Mouse (Mus musculus): ENCODE results near the gene Tmem177. TPM values are rescaled to one million over a fixed set of nuclear protein-coding genes. Genes with fewer than 3 reads are reported as not detected.

The Tmem177 gene
- polyA plus RNA-seq, 1 experiment from 2014 or later = 6.0 TPM

DNA sequence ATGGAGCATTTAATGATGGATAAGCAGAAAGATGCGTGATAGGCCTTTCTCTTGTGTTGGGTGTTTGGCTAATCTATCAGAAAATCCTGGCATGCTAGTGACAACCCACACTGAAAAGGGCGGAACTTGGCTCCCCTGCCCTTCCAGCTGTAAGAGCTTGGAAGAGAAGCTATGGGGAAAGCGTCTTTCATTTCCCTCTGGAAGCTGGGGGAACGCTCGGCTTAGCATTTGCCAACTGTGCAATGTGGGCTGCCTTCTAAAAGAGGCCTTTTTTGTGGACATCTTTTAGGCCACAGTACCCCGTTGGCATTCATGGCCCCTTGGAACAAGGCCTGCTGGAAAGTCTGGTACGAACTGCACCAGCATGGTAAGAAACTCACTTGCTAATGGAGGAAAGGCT lies 34.1 kb downstream of the Tmem177 start:
- Histone ChIP-seq H3K9me3 (no peaks in the 10 kb centered on the region), H3K27ac (no peak overlapping the region), H3K4me1 (no peaks in the 10 kb centered on the region), H3K27me3 (replicated peaks) (no peaks in the 10 kb centered on the region), H3K4me2 (no peak overlapping the region), H3K36me3 (no peaks in the 10 kb centered on the region), H3K4me3 (replicated peaks) (no peak overlapping the region), H3K9ac (no peak overlapping the region)
- 69% methylated on average over 7 of the region's 7 CpGs for WGBS
- no peak for ATAC-seq (ENCODE audit: insufficient read depth, low FRiP score, low read depth)

GRCm38 (mm10) chr1:119877469-119877868 lies 35.5 kb downstream of the Tmem177 start:
- Histone ChIP-seq H3K4me3 (replicated peaks) (no peak overlapping the region), H3K27me3 (replicated peaks) (no peaks in the 10 kb centered on the region), H3K27ac (no peak overlapping the region), H3K4me2 (no peak overlapping the region), H3K4me1 (no peaks in the 10 kb centered on the region), H3K9ac (no peak overlapping the region), H3K36me3 (no peaks in the 10 kb centered on the region), H3K9me3 (no peaks in the 10 kb centered on the region)
- ATAC-seq (ENCODE audit: insufficient read depth, low FRiP score, low read depth) = no peak
- 81% methylated on average over 4 of the region's 4 CpGs for WGBS

GRCm38 (mm10) chr1:119868395-119869161 lies 44.4 kb downstream of the Tmem177 start:
- ATAC-seq (ENCODE audit: insufficient read depth, low FRiP score, low read depth) = no peak
- Histone ChIP-seq H3K4me1 (no peaks in the 10 kb centered on the region), H3K27ac (0 out of 2 replicates have a peak overlapping the region, but pooled peaks have one; percentile 5), H3K9me3 (no peaks in the 10 kb centered on the region), H3K9ac (no peak overlapping the region), H3K4me3 (replicated peaks) (no peak overlapping the region), H3K27me3 (replicated peaks) (no peaks in the 10 kb centered on the region), H3K4me2 (no peak overlapping the region), H3K36me3 (no peaks in the 10 kb centered on the region)
- WGBS = 52% methylated on average over 13 of the region's 13 CpGs

GRCm38 (mm10) chr1:119867300-119867699 lies 45.7 kb downstream of the Tmem177 start:
- Histone ChIP-seq H3K9ac (no peak overlapping the region), H3K4me1 (no peaks in the 10 kb centered on the region), H3K27me3 (replicated peaks) (no peaks in the 10 kb centered on the region), H3K4me2 (no peak overlapping the region), H3K4me3 (replicated peaks) (no peak overlapping the region), H3K27ac (no peak overlapping the region), H3K9me3 (no peaks in the 10 kb centered on the region), H3K36me3 (no peaks in the 10 kb centered on the region)
- WGBS = 61% methylated on average over 2 of the region's 2 CpGs
- ATAC-seq (ENCODE audit: insufficient read depth, low FRiP score, low read depth) = no peak

DNA sequence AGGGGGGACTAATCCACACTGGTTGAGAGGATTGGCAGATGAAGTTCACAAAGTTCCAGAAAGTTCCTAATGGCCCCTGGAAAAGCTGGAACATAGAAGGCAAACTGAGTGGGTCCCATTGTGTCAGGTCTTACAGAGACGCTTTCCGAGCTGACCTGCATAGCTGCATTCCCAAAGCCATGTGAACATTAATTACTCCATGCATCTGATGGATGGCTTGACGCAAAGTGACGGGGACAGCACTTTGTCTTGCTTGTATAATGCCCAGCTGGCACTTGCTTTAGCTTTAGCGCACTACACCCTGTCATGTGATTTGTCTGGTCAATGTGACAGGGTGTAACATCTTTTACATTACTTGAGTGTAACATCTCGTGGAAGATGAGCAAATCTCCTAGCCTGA lies 47.7 kb downstream of the Tmem177 start:
- 64% methylated on average over 6 of the region's 6 CpGs for WGBS
- Histone ChIP-seq H3K4me2 (no peak overlapping the region), H3K9me3 (no peaks in the 10 kb centered on the region), H3K4me1 (no peaks in the 10 kb centered on the region), H3K27me3 (replicated peaks) (no peaks in the 10 kb centered on the region), H3K9ac (no peak overlapping the region), H3K4me3 (replicated peaks) (no peak overlapping the region), H3K36me3 (no peaks in the 10 kb centered on the region), H3K27ac (no peak overlapping the region)
- no peak for ATAC-seq (ENCODE audit: insufficient read depth, low FRiP score, low read depth)

DNA sequence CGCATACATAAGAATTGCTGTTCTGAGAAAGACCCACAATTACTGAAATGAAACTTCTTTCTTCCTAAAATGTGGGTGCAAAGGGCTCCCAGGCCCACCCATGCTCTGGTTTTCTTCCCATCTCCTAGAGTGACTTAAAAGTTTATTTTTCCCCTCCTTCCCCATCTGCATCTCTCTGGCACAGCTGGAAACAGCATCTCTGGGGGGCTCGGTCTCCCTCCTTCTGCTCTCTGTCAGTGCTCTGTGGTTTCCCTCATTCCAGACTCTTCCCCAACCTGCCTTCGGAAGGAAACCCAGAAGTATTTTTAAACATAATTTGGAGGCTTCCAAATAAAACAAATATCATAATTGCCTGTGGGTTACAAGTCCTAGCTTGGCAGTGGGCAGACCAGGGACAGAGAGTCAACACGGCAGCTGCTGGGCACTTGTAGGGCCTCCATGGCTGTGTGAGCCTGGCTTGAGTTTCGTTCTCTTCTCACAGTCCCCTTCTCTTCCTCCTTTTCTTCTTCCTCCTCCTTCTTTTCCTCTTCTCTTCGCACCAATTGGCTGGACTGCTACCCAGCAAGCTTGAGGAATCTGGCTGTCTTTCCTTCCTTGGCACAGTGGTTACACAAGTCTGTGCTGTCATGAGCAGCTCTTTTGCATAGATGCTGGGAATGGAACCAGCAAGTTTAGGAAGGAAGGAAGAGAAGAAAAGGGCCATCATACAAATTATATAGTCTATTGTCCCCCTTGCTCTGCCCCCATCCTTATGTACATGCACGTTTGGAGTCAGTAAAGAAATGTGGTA lies 49.3 kb downstream of the Tmem177 start:
- no peaks in the 10 kb centered on the region for H3K36me3 ChIP-seq
- H3K9ac ChIP-seq = no peak overlapping the region
- H3K4me3 ChIP-seq (replicated peaks) = no peak overlapping the region
- no peaks in the 10 kb centered on the region for H3K27me3 ChIP-seq (replicated peaks)
- no peaks in the 10 kb centered on the region for H3K9me3 ChIP-seq
- H3K4me2 ChIP-seq = no peak overlapping the region
- ATAC-seq (ENCODE audit: insufficient read depth, low FRiP score, low read depth) = no peak
- 69% methylated on average over 7 of the region's 7 CpGs for WGBS
- no peak overlapping the region for H3K27ac ChIP-seq
- no peaks in the 10 kb centered on the region for H3K4me1 ChIP-seq

DNA sequence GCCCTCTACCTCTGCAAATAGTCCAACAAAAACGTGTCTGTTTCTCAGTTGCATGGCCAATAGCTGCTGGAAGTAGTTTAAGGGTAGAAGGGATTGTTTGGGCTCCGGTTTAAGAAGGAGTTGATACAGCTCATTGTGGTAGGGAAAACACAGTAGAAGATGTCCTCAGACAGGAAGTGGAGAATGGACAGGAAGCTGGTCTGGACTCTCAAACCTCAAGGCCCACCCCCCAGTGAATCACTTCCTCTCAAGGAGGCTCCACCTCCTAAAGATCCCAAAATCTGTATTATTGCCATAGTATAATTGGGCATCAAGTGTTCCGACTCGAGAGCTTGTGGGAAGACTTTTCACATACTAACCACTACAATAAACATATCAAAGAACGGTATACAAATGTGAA lies 53.4 kb downstream of the Tmem177 start:
- Histone ChIP-seq H3K4me3 (replicated peaks) (no peak overlapping the region), H3K9me3 (no peaks in the 10 kb centered on the region), H3K27ac (no peak overlapping the region), H3K9ac (no peak overlapping the region), H3K36me3 (no peaks in the 10 kb centered on the region), H3K4me2 (no peak overlapping the region), H3K27me3 (replicated peaks) (no peaks in the 10 kb centered on the region), H3K4me1 (no peaks in the 10 kb centered on the region)
- no peak for ATAC-seq (ENCODE audit: insufficient read depth, low FRiP score, low read depth)
- WGBS = 83% methylated on average over 5 of the region's 5 CpGs

Other genes starting within 250 kb of the Tmem177 start
- 5.5 and 6.4 TPM in 2 replicates for gene Ptpn4, start 75.6 kb downstream of the Tmem177 start, polyA plus RNA-seq (2015; fragmentation: Nextera tagmentation; extraction: Ambion mirVana)
- gene Cfap221, start 84.0 kb upstream of the Tmem177 start, polyA plus RNA-seq (2015; fragmentation: Nextera tagmentation; extraction: Ambion mirVana) = 0.24 TPM in 1 of 2 replicates, not detected in the other
- 0.98 and 1.3 TPM in 2 replicates for gene Sctr, start 93.7 kb upstream of the Tmem177 start, polyA plus RNA-seq (2015; fragmentation: Nextera tagmentation; extraction: Ambion mirVana)
- gene Tmem37, start 160.9 kb upstream of the Tmem177 start, polyA plus RNA-seq (2015; fragmentation: Nextera tagmentation; extraction: Ambion mirVana) = 20.1 and 23.9 TPM in 2 replicates
- 895 and 902 TPM in 2 replicates for gene Dbi, start 207.9 kb upstream of the Tmem177 start, polyA plus RNA-seq (2015; fragmentation: Nextera tagmentation; extraction: Ambion mirVana)
- gene 3110009E18Rik, start 208.0 kb upstream of the Tmem177 start, polyA plus RNA-seq (2015; fragmentation: Nextera tagmentation; extraction: Ambion mirVana) = 16.6 and 17.8 TPM in 2 replicates